Mouse (Mus musculus): ENCODE results near the gene Tsga10ip. TPM values are rescaled to one million over a fixed set of nuclear protein-coding genes. Genes with fewer than 3 reads are reported as not detected.
A peak's percentile ranks its signal among the peaks of the same experiment; 100 is the strongest.

Tsga10ip gene
- total and polyA plus RNA-seq, 2 experiments from 2014 or later, result 0.08 to 0.43 TPM

GRCm38 (mm10) chr19:5444954-5445353 lies 42.6 kb upstream of the Tsga10ip start:
- no peak for TF ChIP-seq CTCF (IDR thresholded peaks at IDR 0.05; ENCODE audit: low read depth)
- Histone ChIP-seq H3K36me3 (ENCODE audit: insufficient read depth) (no peaks in the 10 kb centered on the region), H3K4me3 (ENCODE audit: low read depth, low read length) (no peak overlapping the region), H3K27me3 (ENCODE audit: insufficient read depth, low read length) (peaks cover 29% of the 10 kb centered on the region), H3K9ac (no peak overlapping the region), H3K4me2 (ENCODE audit: low read depth) (no peak overlapping the region), H3K4me1 (ENCODE audit: insufficient read depth) (no peaks in the 10 kb centered on the region), H3K27ac (ENCODE audit: low read depth, low read length) (no peak overlapping the region), H3K9me3 (ENCODE audit: low read length) (no peaks in the 10 kb centered on the region)
- 41% methylated on average over 7 of the region's 7 CpGs for whole genome bisulfite sequencing
- no peak for ATAC-seq
- no peak for DNase-seq

GRCm38 (mm10) chr19:5444371-5444908 lies 42.1 kb upstream of the Tsga10ip start:
- Histone ChIP-seq H3K36me3 (ENCODE audit: insufficient read depth) (no peaks in the 10 kb centered on the region), H3K27me3 (ENCODE audit: insufficient read depth, low read length) (peaks cover 27% of the 10 kb centered on the region), H3K9ac (no peak overlapping the region), H3K27ac (ENCODE audit: low read depth, low read length) (no peak overlapping the region), H3K4me1 (ENCODE audit: insufficient read depth) (no peaks in the 10 kb centered on the region), H3K4me2 (ENCODE audit: low read depth) (no peak overlapping the region), H3K4me3 (ENCODE audit: low read depth, low read length) (no peak overlapping the region), H3K9me3 (ENCODE audit: low read length) (no peaks in the 10 kb centered on the region)
- no peak for TF ChIP-seq CTCF (IDR thresholded peaks at IDR 0.05; ENCODE audit: low read depth)
- DNase-seq (no peak), ATAC-seq (no peak)
- 76% methylated on average over 9 of the region's 9 CpGs for WGBS

- 69% methylated on average over 7 of the region's 7 CpGs for WGBS
- H3K9me3 ChIP-seq (ENCODE audit: low read length), result no peaks in the 10 kb centered on the region
- DNase-seq (no peak), ATAC-seq (no peak)
- H3K4me1 ChIP-seq (ENCODE audit: insufficient read depth), result no peaks in the 10 kb centered on the region
- no peak overlapping the region for H3K4me3 ChIP-seq (ENCODE audit: low read depth, low read length)
- H3K27me3 ChIP-seq (ENCODE audit: insufficient read depth, low read length), result no peaks in the 10 kb centered on the region
- TF ChIP-seq CTCF (IDR thresholded peaks at IDR 0.05; ENCODE audit: low read depth), result no peak
- 0 out of 2 replicates have a peak overlapping the region, but pooled peaks have one; percentile 25 for H3K9ac ChIP-seq
- no peak overlapping the region for H3K4me2 ChIP-seq (ENCODE audit: low read depth)
- no peaks in the 10 kb centered on the region; the same call in 1 of the 2 replicates for H3K36me3 ChIP-seq (ENCODE audit: insufficient read depth)
- no peak overlapping the region for H3K27ac ChIP-seq (ENCODE audit: low read depth, low read length)
Measured at GRCm38 (mm10) chr19:5433951-5434350, 31.6 kb upstream of the Tsga10ip start.

- Histone ChIP-seq H3K9me3 (ENCODE audit: low read length) (no peaks in the 10 kb centered on the region), H3K4me1 (ENCODE audit: insufficient read depth) (no peaks in the 10 kb centered on the region), H3K4me2 (ENCODE audit: low read depth) (peak overlapping the region; percentile 41), H3K9ac (0 out of 2 replicates have a peak overlapping the region, but pooled peaks have one; percentile 25), H3K27ac (ENCODE audit: low read depth, low read length) (no peak overlapping the region), H3K4me3 (ENCODE audit: low read depth, low read length) (no peak overlapping the region), H3K36me3 (ENCODE audit: insufficient read depth) (no peaks in the 10 kb centered on the region; the same call in 1 of the 2 replicates), H3K27me3 (ENCODE audit: insufficient read depth, low read length) (no peaks in the 10 kb centered on the region)
- peak; percentile 36 for ATAC-seq
- WGBS, result 12% methylated on average over 16 of the region's 16 CpGs
- no peak for DNase-seq
- peak; percentile 26; the same call in 1 of the 2 replicates for TF ChIP-seq CTCF (IDR thresholded peaks at IDR 0.05; ENCODE audit: low read depth)
Measured at GRCm38 (mm10) chr19:5432992-5433852, 30.9 kb upstream of the Tsga10ip start.

- peaks cover 4% of the 10 kb centered on the region; the same call in 1 of the 2 replicates for H3K36me3 ChIP-seq (ENCODE audit: insufficient read depth)
- TF ChIP-seq CTCF (IDR thresholded peaks at IDR 0.05; ENCODE audit: low read depth), result no peak
- no peak overlapping the region for H3K27ac ChIP-seq (ENCODE audit: low read depth, low read length)
- H3K4me2 ChIP-seq (ENCODE audit: low read depth), result no peak overlapping the region
- no peak overlapping the region for H3K9ac ChIP-seq
- DNase-seq (no peak), ATAC-seq (no peak)
- no peaks in the 10 kb centered on the region for H3K4me1 ChIP-seq (ENCODE audit: insufficient read depth)
- H3K27me3 ChIP-seq (ENCODE audit: insufficient read depth, low read length), result no peaks in the 10 kb centered on the region
- no peaks in the 10 kb centered on the region for H3K9me3 ChIP-seq (ENCODE audit: low read length)
- no peak overlapping the region for H3K4me3 ChIP-seq (ENCODE audit: low read depth, low read length)
- WGBS, result 75% methylated on average over 4 of the region's 4 CpGs
Measured at GRCm38 (mm10) chr19:5431911-5432464, 29.7 kb upstream of the Tsga10ip start.

GRCm38 (mm10) chr19:5430408-5430807 lies 28.1 kb upstream of the Tsga10ip start:
- DNase-seq, result no peak
- TF ChIP-seq CTCF (IDR thresholded peaks at IDR 0.05; ENCODE audit: low read depth), result no peak
- H3K4me3 ChIP-seq (ENCODE audit: low read depth, low read length), result no peak overlapping the region
- no peaks in the 10 kb centered on the region for H3K9me3 ChIP-seq (ENCODE audit: low read length)
- no peak overlapping the region for H3K4me2 ChIP-seq (ENCODE audit: low read depth)
- peaks cover 14% of the 10 kb centered on the region; the same call in 1 of the 2 replicates for H3K36me3 ChIP-seq (ENCODE audit: insufficient read depth)
- no peaks in the 10 kb centered on the region for H3K27me3 ChIP-seq (ENCODE audit: insufficient read depth, low read length)
- WGBS, result 25% methylated on average over 1 of the region's 1 CpGs
- no peaks in the 10 kb centered on the region for H3K4me1 ChIP-seq (ENCODE audit: insufficient read depth)
- no peak for ATAC-seq
- no peak overlapping the region for H3K27ac ChIP-seq (ENCODE audit: low read depth, low read length)
- no peak overlapping the region for H3K9ac ChIP-seq

- no peak overlapping the region for H3K9ac ChIP-seq
- no peak overlapping the region for H3K4me3 ChIP-seq (ENCODE audit: low read depth, low read length)
- no peak overlapping the region for H3K27ac ChIP-seq (ENCODE audit: low read depth, low read length)
- H3K36me3 ChIP-seq (ENCODE audit: insufficient read depth), result peaks cover 14% of the 10 kb centered on the region; the same call in 1 of the 2 replicates
- no peak overlapping the region for H3K4me2 ChIP-seq (ENCODE audit: low read depth)
- ATAC-seq, result no peak
- WGBS, result 64% methylated on average over 8 of the region's 8 CpGs
- H3K27me3 ChIP-seq (ENCODE audit: insufficient read depth, low read length), result no peaks in the 10 kb centered on the region
- DNase-seq, result no peak
- no peaks in the 10 kb centered on the region for H3K9me3 ChIP-seq (ENCODE audit: low read length)
- TF ChIP-seq CTCF (IDR thresholded peaks at IDR 0.05; ENCODE audit: low read depth), result no peak
- H3K4me1 ChIP-seq (ENCODE audit: insufficient read depth), result no peaks in the 10 kb centered on the region
Measured at GRCm38 (mm10) chr19:5429806-5430205, 27.5 kb upstream of the Tsga10ip start.
